Mouse (Mus musculus) testis, adult 2 months (tissue): ENCODE data around the gene Disc1. TPM values are rescaled to one million over a fixed set of nuclear protein-coding genes. Genes with fewer than 3 reads are reported as not detected.
A peak's percentile ranks its signal among the peaks of the same experiment; 100 is the strongest.

Experiments used
- H3K27ac ChIP-seq: fragments of 200-500 bp; 2 replicates; pipeline ENCODE4 v1.5.1; 2012; ENCODE audit warnings: low read depth, low read length; ENCODE audit not compliant: control insufficient read depth, insufficient read depth
- H3K27me3 ChIP-seq: fragments of 200-500 bp; 2 replicates; pipeline ENCODE4 v1.6.1; 2012; ENCODE audit warnings: mild to moderate bottlenecking, low read length, moderate library complexity; ENCODE audit not compliant: control insufficient read depth, insufficient read depth
- H3K36me3 ChIP-seq: fragments of 200-500 bp; 2 replicates; pipeline ENCODE4 v1.6.1; 2012; ENCODE audit warnings: mild to moderate bottlenecking, low read length; ENCODE audit not compliant: control insufficient read depth, insufficient read depth
- H3K4me1 ChIP-seq: fragments of 200-500 bp; 2 replicates; pipeline ENCODE4 v1.6.1; 2012; ENCODE audit warnings: low read length; ENCODE audit not compliant: control insufficient read depth, insufficient read depth
- H3K4me3 ChIP-seq: fragments of 200-500 bp; 2 replicates; pipeline ENCODE4 v1.5.1; 2012; ENCODE audit warnings: low read depth, mild to moderate bottlenecking, low read length, moderate library complexity, mixed read lengths; ENCODE audit not compliant: control insufficient read depth
- CTCF ChIP-seq: fragments of 200-500 bp; IDR thresholded peaks from 2 replicates; pipeline ENCODE4 v1.5.1; 2012; ENCODE audit warnings: low read depth, mild to moderate bottlenecking, inconsistent platforms, low read length, moderate library complexity; ENCODE audit not compliant: control insufficient read depth, insufficient read depth, insufficient replicate concordance
- POLR2A ChIP-seq: fragments of 200-500 bp; IDR thresholded peaks from 2 replicates; pipeline ENCODE4 v1.6.1; 2012; ENCODE audit warnings: low read depth, mild to moderate bottlenecking, inconsistent platforms, low read length, moderate library complexity; ENCODE audit not compliant: control insufficient read depth
- polyA plus RNA-seq: library from polyadenylated mRNA; depleted of rRNA; stranded (reverse); fragments of >200 nt; gene quantifications from 2 replicates; pipeline ENCODE4 v1.2.3, GENCODE M21; 2012

The Disc1 gene
- polyA plus RNA-seq, 1 experiment: 0.21 TPM

GRCm38 (mm10) chr8:125171531-125171930 lies 117.5 kb downstream of the Disc1 start:
- Histone ChIP-seq H3K36me3 (no peaks in the 10 kb centered on the region), H3K27me3 (no peaks in the 10 kb centered on the region), H3K27ac (no peak overlapping the region), H3K4me3 (no peak overlapping the region), H3K4me1 (no peaks in the 10 kb centered on the region)
- no peak for TF ChIP-seq POLR2A
- TF ChIP-seq CTCF: no peak

- Histone ChIP-seq H3K27ac (no peak overlapping the region), H3K36me3 (no peaks in the 10 kb centered on the region), H3K4me1 (no peaks in the 10 kb centered on the region), H3K4me3 (no peak overlapping the region), H3K27me3 (no peaks in the 10 kb centered on the region)
- TF ChIP-seq POLR2A (no peak), CTCF (no peak)
These were observed 120.2 kb downstream of the Disc1 start for GRCm38 (mm10) chr8:125174237-125174636.

- H3K4me3 ChIP-seq: no peak overlapping the region
- H3K27ac ChIP-seq: no peak overlapping the region
- no peaks in the 10 kb centered on the region for H3K4me1 ChIP-seq
- H3K27me3 ChIP-seq: no peaks in the 10 kb centered on the region
- TF ChIP-seq POLR2A (no peak), CTCF (no peak)
- H3K36me3 ChIP-seq: no peaks in the 10 kb centered on the region
These were observed 120.9 kb downstream of the Disc1 start for GRCm38 (mm10) chr8:125174851-125175250.

- Histone ChIP-seq H3K4me3 (no peak overlapping the region), H3K36me3 (no peaks in the 10 kb centered on the region), H3K4me1 (no peaks in the 10 kb centered on the region), H3K27me3 (no peaks in the 10 kb centered on the region), H3K27ac (no peak overlapping the region)
- TF ChIP-seq POLR2A (no peak), CTCF (no peak)
These were observed 121.7 kb downstream of the Disc1 start for GRCm38 (mm10) chr8:125175661-125176060.

GRCm38 (mm10) chr8:125177091-125177490 lies 123.1 kb downstream of the Disc1 start:
- Histone ChIP-seq H3K4me3 (no peak overlapping the region), H3K27ac (no peak overlapping the region), H3K27me3 (no peaks in the 10 kb centered on the region), H3K4me1 (no peaks in the 10 kb centered on the region), H3K36me3 (no peaks in the 10 kb centered on the region)
- TF ChIP-seq POLR2A (no peak), CTCF (no peak)

- Histone ChIP-seq H3K4me1 (no peaks in the 10 kb centered on the region), H3K27ac (no peak overlapping the region), H3K36me3 (no peaks in the 10 kb centered on the region), H3K4me3 (no peak overlapping the region), H3K27me3 (no peaks in the 10 kb centered on the region)
- no peak for TF ChIP-seq POLR2A
- no peak for TF ChIP-seq CTCF
These were observed 124.0 kb downstream of the Disc1 start for GRCm38 (mm10) chr8:125177958-125178357.

- H3K27me3 ChIP-seq: no peaks in the 10 kb centered on the region
- H3K4me1 ChIP-seq: no peaks in the 10 kb centered on the region; the same call in 1 of the 2 replicates
- H3K4me3 ChIP-seq: no peak overlapping the region
- no peaks in the 10 kb centered on the region for H3K36me3 ChIP-seq
- no peak overlapping the region for H3K27ac ChIP-seq
- TF ChIP-seq CTCF: peak; percentile 95
- no peak for TF ChIP-seq POLR2A
These were observed 129.8 kb downstream of the Disc1 start for GRCm38 (mm10) chr8:125183548-125184451.

- no peak overlapping the region for H3K4me3 ChIP-seq
- no peaks in the 10 kb centered on the region; the same call in 1 of the 2 replicates for H3K4me1 ChIP-seq
- no peaks in the 10 kb centered on the region for H3K27me3 ChIP-seq
- no peak overlapping the region for H3K27ac ChIP-seq
- H3K36me3 ChIP-seq: no peaks in the 10 kb centered on the region
- no peak for TF ChIP-seq CTCF
- no peak for TF ChIP-seq POLR2A
These were observed 130.4 kb downstream of the Disc1 start for GRCm38 (mm10) chr8:125184452-125184817.
